Mouse (Mus musculus) hindbrain, embryonic 14.5 days (tissue): ENCODE measurements around the gene Saxo1. TPM values are rescaled to one million over a fixed set of nuclear protein-coding genes. Genes with fewer than 3 reads are reported as not detected.

Experiments
- ATAC-seq: fragments of 200-750 bp; cut with Nextera tagmentation; 2 replicates; pipeline ENCODE4 v1.8.0; 2017; ENCODE audit warnings: moderate number of reproducible peaks, mild to moderate bottlenecking, moderate TSS enrichment, moderate library complexity; ENCODE audit not compliant: low FRiP score
- DNase-seq: peaks from one replicate; pipeline ENCODE4 v3.0.0-alpha.2; 2015; ENCODE audit warnings: low spot score
- H3K27ac ChIP-seq: fragments of 300-500 bp; sonication (generic); 2 replicates; pipeline ENCODE4 v1.5.1; 2014; ENCODE audit warnings: mild to moderate bottlenecking, moderate library complexity
- H3K27me3 ChIP-seq: fragments of 300-500 bp; sonication (generic); 2 replicates; pipeline ENCODE4 v1.6.1; 2014; ENCODE audit warnings: mild to moderate bottlenecking, low read length, mixed read lengths; ENCODE audit not compliant: control insufficient read depth, insufficient read depth
- H3K36me3 ChIP-seq: fragments of 300-500 bp; sonication (generic); replicated peaks from 2 replicates; pipeline ENCODE4 v1.6.1; 2014; ENCODE audit not compliant: control insufficient read depth, insufficient read depth
- H3K4me1 ChIP-seq: fragments of 300-500 bp; sonication (generic); replicated peaks from 2 replicates; pipeline ENCODE4 v1.6.1; 2014; ENCODE audit warnings: antibody characterized with exemption, low read length, mixed read lengths; ENCODE audit not compliant: control insufficient read depth, insufficient read depth
- H3K4me2 ChIP-seq: fragments of 300-500 bp; sonication (generic); replicated peaks from 2 replicates; pipeline ENCODE4 v1.6.1; 2014; ENCODE audit warnings: mild to moderate bottlenecking, moderate library complexity
- H3K4me3 ChIP-seq: fragments of 300-500 bp; sonication (generic); replicated peaks from 2 replicates; pipeline ENCODE4 v1.5.1; 2014; ENCODE audit warnings: mild to moderate bottlenecking, low read length
- H3K9ac ChIP-seq: fragments of 300-500 bp; sonication (generic); 2 replicates; pipeline ENCODE4 v1.6.1; 2014
- H3K9me3 ChIP-seq: fragments of 300-500 bp; sonication (generic); 2 replicates; pipeline ENCODE4 v1.6.1; 2016; ENCODE audit warnings: low read length; ENCODE audit not compliant: control insufficient read depth
- WGBS: fragments of 180-500 bp; shearing (Covaris S2); extraction: QIAGEN DNeasy Blood & Tissue Kit; methylation state at CpG from one replicate; pipeline ENCODE4 v1.1.7; 2014; 5-methylcytosine and 5-hydroxymethylcytosine counted together
- polyA plus RNA-seq: library from polyadenylated mRNA; unstranded; fragments of >200 nt; fragmentation: Nextera tagmentation; extraction: Ambion mirVana; gene quantifications from 2 replicates; pipeline ENCODE4 v1.2.1, GENCODE M21; 2014

Gene Saxo1
- polyA plus RNA-seq, 1 experiment from 2014 or later: not detected

GRCm38 (mm10) chr4:86499561-86499960, 58.6 kb downstream of the Saxo1 start:
- Histone ChIP-seq H3K4me2 (no peak overlapping the region), H3K36me3 (no peaks in the 10 kb centered on the region), H3K9ac (no peak overlapping the region), H3K4me3 (no peak overlapping the region), H3K4me1 (no peaks in the 10 kb centered on the region), H3K9me3 (no peaks in the 10 kb centered on the region), H3K27ac (no peak overlapping the region), H3K27me3 (no peaks in the 10 kb centered on the region)
- ATAC-seq (no peak), DNase-seq (no peak)
- 96% methylated on average over 1 of the region's 1 CpGs for WGBS

DNA sequence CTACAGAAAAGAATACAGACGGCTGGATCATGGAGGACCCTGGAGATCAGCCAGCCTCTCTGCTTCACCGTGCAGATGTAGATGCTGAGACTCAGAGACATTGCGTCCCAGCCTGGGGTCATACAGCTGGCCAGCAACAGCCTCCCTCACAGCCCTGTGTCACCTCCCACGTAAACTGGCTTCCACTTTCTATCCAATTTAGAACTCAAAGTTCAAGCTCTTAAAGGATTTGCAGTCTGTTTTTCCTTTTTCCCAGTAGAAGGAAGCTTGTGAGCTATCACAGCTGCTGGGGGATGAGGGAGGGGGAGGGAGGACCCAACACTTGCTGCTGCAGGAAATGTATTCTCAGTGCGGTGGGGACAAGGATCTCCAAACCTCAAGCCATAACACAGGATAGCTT, 59.4 kb downstream of the Saxo1 start:
- Histone ChIP-seq H3K27me3 (no peaks in the 10 kb centered on the region), H3K36me3 (no peaks in the 10 kb centered on the region), H3K4me2 (no peak overlapping the region), H3K4me1 (no peaks in the 10 kb centered on the region), H3K27ac (no peak overlapping the region), H3K4me3 (no peak overlapping the region), H3K9me3 (no peaks in the 10 kb centered on the region), H3K9ac (no peak overlapping the region)
- 72% methylated on average over 5 of the region's 5 CpGs for WGBS
- ATAC-seq: no peak
- no peak for DNase-seq

GRCm38 (mm10) chr4:86489128-86489527, 69.0 kb downstream of the Saxo1 start:
- no peak for DNase-seq
- 81% methylated on average over 5 of the region's 5 CpGs for WGBS

DNA sequence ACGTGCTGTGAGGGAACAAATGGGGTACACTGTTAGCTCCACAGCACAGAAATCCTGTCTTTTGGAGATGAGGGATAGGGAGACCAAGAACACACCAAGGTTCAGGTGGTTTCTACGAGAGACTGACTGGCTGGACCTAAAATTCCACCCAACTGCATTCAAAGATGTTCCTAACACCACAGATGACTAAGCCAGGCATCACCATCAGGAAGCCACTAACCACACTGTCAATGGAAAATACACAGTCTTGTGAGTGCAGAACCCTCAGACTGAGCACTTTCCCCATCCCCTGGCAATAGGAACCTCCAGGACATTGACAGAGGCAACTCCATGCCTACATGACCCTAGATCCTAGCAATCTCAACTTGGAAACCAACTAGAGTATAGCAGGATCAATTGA, 71.2 kb downstream of the Saxo1 start:
- Histone ChIP-seq H3K27me3 (no peaks in the 10 kb centered on the region), H3K9me3 (no peaks in the 10 kb centered on the region), H3K4me3 (no peak overlapping the region), H3K4me2 (no peak overlapping the region), H3K27ac (no peak overlapping the region), H3K4me1 (no peaks in the 10 kb centered on the region), H3K9ac (no peak overlapping the region), H3K36me3 (no peaks in the 10 kb centered on the region)
- no peak for ATAC-seq
- WGBS: 91% methylated on average over 2 of the region's 2 CpGs
- no peak for DNase-seq

More at GRCm38 (mm10) chr4:86489128-86489527, 69.0 kb downstream of the Saxo1 start:
- H3K9ac ChIP-seq: no peak overlapping the region
- H3K27me3 ChIP-seq: no peaks in the 10 kb centered on the region
- H3K27ac ChIP-seq: no peak overlapping the region
- no peaks in the 10 kb centered on the region for H3K9me3 ChIP-seq
- ATAC-seq: no peak
- H3K4me3 ChIP-seq: no peak overlapping the region
- H3K36me3 ChIP-seq: no peaks in the 10 kb centered on the region
- H3K4me1 ChIP-seq: no peaks in the 10 kb centered on the region
- H3K4me2 ChIP-seq: no peak overlapping the region

- H3K36me3 ChIP-seq: no peaks in the 10 kb centered on the region
- H3K4me2 ChIP-seq: no peak overlapping the region
- no peak overlapping the region for H3K27ac ChIP-seq
- no peaks in the 10 kb centered on the region for H3K9me3 ChIP-seq
- no peaks in the 10 kb centered on the region for H3K4me1 ChIP-seq
- DNase-seq (no peak), ATAC-seq (no peak)
- no peaks in the 10 kb centered on the region for H3K27me3 ChIP-seq
- no peak overlapping the region for H3K4me3 ChIP-seq
- 94% methylated on average over 4 of the region's 4 CpGs for WGBS
- no peak overlapping the region for H3K9ac ChIP-seq
These were observed 71.6 kb downstream of the Saxo1 start for GRCm38 (mm10) chr4:86486491-86486890.

DNA sequence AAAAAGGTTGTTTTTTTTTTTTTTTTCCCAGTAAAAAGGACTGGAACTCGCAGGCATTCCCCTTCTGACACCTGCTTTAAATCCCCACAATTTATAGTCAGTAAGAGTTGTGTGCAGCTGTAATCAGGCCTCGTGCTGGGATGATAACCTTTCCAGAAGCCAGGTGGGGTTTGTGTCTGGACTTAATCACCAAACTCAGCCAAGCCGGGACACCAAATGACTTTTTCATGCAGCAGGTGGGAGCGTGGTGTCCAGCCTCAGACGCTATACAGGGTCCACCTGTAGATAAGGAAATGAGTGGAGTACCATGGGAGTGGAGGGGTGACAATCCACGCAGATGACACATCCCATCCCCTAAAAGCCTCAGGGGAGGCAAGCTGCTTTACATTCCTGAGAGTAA, 73.1 kb downstream of the Saxo1 start:
- no peak overlapping the region for H3K4me2 ChIP-seq
- no peaks in the 10 kb centered on the region for H3K27me3 ChIP-seq
- H3K4me3 ChIP-seq: no peak overlapping the region
- H3K4me1 ChIP-seq: no peaks in the 10 kb centered on the region
- H3K9me3 ChIP-seq: no peaks in the 10 kb centered on the region
- no peak overlapping the region for H3K27ac ChIP-seq
- H3K36me3 ChIP-seq: no peaks in the 10 kb centered on the region
- ATAC-seq: no peak
- no peak overlapping the region for H3K9ac ChIP-seq
- 83% methylated on average over 6 of the region's 6 CpGs for WGBS
- no peak for DNase-seq

DNA sequence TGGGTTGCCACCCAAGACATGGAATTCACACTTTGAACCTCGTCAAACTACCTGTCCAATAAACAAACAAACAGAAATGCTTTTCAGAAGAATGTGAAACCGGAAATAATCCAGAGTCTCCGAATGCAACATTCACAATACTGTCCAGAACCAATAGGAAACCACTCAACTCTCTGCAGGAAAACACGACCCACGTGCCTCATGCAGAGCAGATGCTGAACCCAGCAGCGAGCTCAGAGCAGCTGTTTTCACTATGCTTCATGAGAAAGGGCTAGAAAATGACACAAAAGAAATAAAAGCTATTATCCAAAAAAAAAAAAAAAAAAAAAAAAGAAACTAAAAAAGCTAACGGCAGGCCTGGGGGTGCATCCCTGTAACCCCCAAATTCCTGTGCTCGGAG, 74.4 kb downstream of the Saxo1 start:
- Histone ChIP-seq H3K4me3 (no peak overlapping the region), H3K36me3 (no peaks in the 10 kb centered on the region), H3K4me1 (no peaks in the 10 kb centered on the region), H3K9me3 (no peaks in the 10 kb centered on the region), H3K27me3 (no peaks in the 10 kb centered on the region), H3K4me2 (no peak overlapping the region), H3K27ac (no peak overlapping the region), H3K9ac (no peak overlapping the region)
- ATAC-seq (no peak), DNase-seq (no peak)
- 61% methylated on average over 8 of the region's 8 CpGs for WGBS

DNA sequence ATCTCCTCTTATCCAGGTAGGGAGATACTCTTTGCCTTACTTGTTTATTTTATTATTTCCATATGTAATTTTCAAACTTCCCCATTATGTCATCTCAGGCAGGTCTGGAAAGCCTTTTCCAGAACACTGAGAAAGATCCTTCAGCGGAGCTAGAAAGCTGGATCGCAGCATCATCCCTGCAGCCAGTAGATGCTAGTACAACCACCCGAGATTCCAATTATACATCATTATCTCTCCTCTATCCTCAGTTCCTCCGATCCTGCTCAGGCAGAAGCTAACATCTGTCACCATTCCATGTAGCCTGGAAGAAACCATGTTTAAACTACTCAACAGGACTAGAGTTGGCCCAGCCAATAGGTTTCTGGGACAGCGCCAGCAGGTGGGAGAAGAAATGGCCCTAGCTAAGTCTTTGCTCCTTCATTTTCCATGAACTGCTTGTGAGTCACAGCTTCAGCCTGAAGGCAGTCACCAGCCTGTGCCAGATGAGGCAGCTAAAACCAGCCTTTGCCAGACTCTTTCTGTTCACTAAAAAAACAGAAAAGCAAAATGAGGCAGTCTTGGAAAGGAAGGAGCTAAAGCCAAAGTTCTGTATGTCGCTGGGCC, 75.0 kb downstream of the Saxo1 start:
- DNase-seq: no peak
- no peak overlapping the region for H3K9ac ChIP-seq
- H3K27ac ChIP-seq: no peak overlapping the region
- H3K36me3 ChIP-seq: no peaks in the 10 kb centered on the region
- no peak overlapping the region for H3K4me3 ChIP-seq
- H3K27me3 ChIP-seq: no peaks in the 10 kb centered on the region
- WGBS: 91% methylated on average over 6 of the region's 6 CpGs
- no peak for ATAC-seq
- no peaks in the 10 kb centered on the region for H3K4me1 ChIP-seq
- H3K4me2 ChIP-seq: no peak overlapping the region
- no peaks in the 10 kb centered on the region for H3K9me3 ChIP-seq

GRCm38 (mm10) chr4:86480891-86481290, 77.2 kb downstream of the Saxo1 start:
- no peak for DNase-seq
- no peak overlapping the region for H3K9ac ChIP-seq
- 81% methylated on average over 3 of the region's 3 CpGs for WGBS

GRCm38 (mm10) chr4:86464808-86465207, 93.3 kb downstream of the Saxo1 start:
- Histone ChIP-seq H3K27me3 (no peaks in the 10 kb centered on the region), H3K4me3 (no peak overlapping the region), H3K9ac (no peak overlapping the region), H3K27ac (no peak overlapping the region), H3K4me2 (no peak overlapping the region), H3K4me1 (no peaks in the 10 kb centered on the region), H3K9me3 (no peaks in the 10 kb centered on the region), H3K36me3 (no peaks in the 10 kb centered on the region)
- ATAC-seq: no peak
- WGBS: 90% methylated on average over 5 of the region's 5 CpGs
- no peak for DNase-seq

More at GRCm38 (mm10) chr4:86480891-86481290, 77.2 kb downstream of the Saxo1 start:
- H3K9me3 ChIP-seq: no peaks in the 10 kb centered on the region
- H3K36me3 ChIP-seq: no peaks in the 10 kb centered on the region
- H3K4me3 ChIP-seq: no peak overlapping the region
- ATAC-seq: no peak
- no peak overlapping the region for H3K27ac ChIP-seq
- no peaks in the 10 kb centered on the region for H3K27me3 ChIP-seq
- H3K4me2 ChIP-seq: no peak overlapping the region
- H3K4me1 ChIP-seq: no peaks in the 10 kb centered on the region
